Mouse (Mus musculus): ENCODE data around the gene Agbl2. TPM values are rescaled to one million over a fixed set of nuclear protein-coding genes. Genes with fewer than 3 reads are reported as not detected.

Agbl2 gene
- polyA plus RNA-seq, 1 experiment: 5.0 TPM

DNA sequence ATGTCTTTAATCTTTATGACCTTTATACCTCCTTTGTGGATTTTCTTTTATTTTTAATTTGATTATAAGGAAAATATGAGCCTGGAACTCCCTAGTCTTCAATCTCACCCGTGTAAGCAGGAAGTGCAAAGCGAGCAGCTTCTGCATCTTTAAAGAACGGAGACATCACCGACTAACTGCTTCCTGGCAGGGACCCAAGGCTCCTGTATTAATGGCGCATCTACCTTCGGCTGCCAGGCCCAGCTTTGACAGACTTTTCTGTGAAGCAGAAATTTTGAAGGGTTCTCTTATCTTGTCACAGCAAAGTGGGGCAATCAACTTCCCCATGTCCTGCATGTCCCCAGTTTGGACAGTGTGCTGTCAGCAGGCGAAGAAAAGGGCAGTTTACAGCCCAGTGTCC, 46.2 kb downstream of the Agbl2 start:
- Histone ChIP-seq H3K4me1 (ENCODE audit: control insufficient read depth, insufficient read depth, low read length) (no peaks in the 10 kb centered on the region), H3K4me3 (ENCODE audit: insufficient read depth, low read length) (no peak overlapping the region), H3K27ac (ENCODE audit: insufficient read depth, low read length) (no peak overlapping the region)
- no peak for TF ChIP-seq POLR2A (IDR thresholded peaks at IDR 0.05; ENCODE audit: low read depth, low read length)
- TF ChIP-seq CTCF (IDR thresholded peaks at IDR 0.05; ENCODE audit: borderline replicate concordance, insufficient read depth, low read length): no peak

DNA sequence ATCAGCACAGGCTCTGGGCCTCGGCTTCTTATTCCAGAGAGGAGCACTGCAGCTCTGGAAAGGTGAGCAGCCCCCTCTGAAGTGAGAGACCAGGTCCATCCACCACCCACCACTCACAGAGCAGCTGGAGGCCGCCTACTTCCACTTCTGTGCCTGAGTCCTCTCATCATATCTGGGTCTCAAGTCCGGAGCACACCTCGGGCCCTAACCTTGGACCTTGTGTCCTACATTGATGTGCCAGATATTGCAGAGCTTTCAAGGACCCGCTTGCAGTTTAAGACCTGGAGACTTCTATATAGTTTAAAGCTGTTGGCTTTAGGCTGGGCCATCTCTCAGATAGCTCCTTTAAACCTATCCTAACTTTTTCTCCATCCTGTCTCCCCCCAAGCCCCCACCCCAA, 51.0 kb downstream of the Agbl2 start:
- TF ChIP-seq CTCF (IDR thresholded peaks at IDR 0.05; ENCODE audit: borderline replicate concordance, insufficient read depth, low read length) (no peak), POLR2A (IDR thresholded peaks at IDR 0.05; ENCODE audit: low read depth, low read length) (no peak)
- Histone ChIP-seq H3K4me3 (ENCODE audit: insufficient read depth, low read length) (no peak overlapping the region), H3K27ac (ENCODE audit: insufficient read depth, low read length) (no peak overlapping the region), H3K4me1 (ENCODE audit: control insufficient read depth, insufficient read depth, low read length) (no peaks in the 10 kb centered on the region)

DNA sequence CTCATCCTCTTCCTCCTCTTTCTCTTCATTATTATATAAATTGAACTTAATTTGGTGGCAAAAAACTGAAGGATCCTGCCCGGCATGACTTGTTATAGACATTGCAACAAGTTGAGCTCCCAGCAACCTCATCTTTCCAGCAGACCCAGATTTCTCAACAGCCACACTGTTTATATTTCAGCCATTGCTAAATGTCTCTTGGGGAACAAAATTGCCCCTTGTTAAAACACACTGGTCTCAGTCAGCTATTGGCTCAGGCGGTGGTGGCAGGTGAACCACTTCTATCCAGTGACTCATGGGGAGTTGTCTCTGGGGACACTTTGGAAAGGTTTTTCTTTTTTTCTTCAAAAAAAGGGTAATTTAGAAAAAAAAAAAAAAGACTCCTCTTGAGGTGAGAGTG, 56.1 kb downstream of the Agbl2 start:
- no peak overlapping the region for H3K4me3 ChIP-seq (ENCODE audit: insufficient read depth, low read length)
- H3K4me1 ChIP-seq (ENCODE audit: control insufficient read depth, insufficient read depth, low read length): no peaks in the 10 kb centered on the region
- no peak for TF ChIP-seq CTCF (IDR thresholded peaks at IDR 0.05; ENCODE audit: borderline replicate concordance, insufficient read depth, low read length)
- no peak for TF ChIP-seq POLR2A (IDR thresholded peaks at IDR 0.05; ENCODE audit: low read depth, low read length)
- no peak overlapping the region for H3K27ac ChIP-seq (ENCODE audit: insufficient read depth, low read length)

DNA sequence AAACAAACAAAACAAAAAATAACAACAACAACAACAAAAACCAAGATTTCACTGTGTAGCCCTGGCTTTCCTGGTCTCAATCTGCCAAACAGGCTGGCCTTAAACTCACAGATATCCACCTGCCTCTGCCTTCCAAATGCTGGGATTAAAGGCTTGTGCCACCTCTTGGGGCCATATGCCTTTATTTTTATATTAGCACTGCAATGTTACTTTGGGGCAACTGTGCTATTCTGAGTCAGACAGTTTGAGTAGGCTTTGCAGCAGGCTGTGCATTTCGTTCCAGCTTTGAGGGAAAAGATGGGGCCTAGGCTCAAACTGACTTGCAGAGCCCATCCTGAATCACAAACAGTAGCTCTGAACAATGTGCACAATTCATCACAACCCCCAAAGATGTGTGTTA, 61.1 kb downstream of the Agbl2 start:
- no peak for TF ChIP-seq CTCF (IDR thresholded peaks at IDR 0.05; ENCODE audit: borderline replicate concordance, insufficient read depth, low read length)
- no peak for TF ChIP-seq POLR2A (IDR thresholded peaks at IDR 0.05; ENCODE audit: low read depth, low read length)
- Histone ChIP-seq H3K4me3 (ENCODE audit: insufficient read depth, low read length) (no peak overlapping the region), H3K27ac (ENCODE audit: insufficient read depth, low read length) (no peak overlapping the region), H3K4me1 (ENCODE audit: control insufficient read depth, insufficient read depth, low read length) (no peaks in the 10 kb centered on the region)

DNA sequence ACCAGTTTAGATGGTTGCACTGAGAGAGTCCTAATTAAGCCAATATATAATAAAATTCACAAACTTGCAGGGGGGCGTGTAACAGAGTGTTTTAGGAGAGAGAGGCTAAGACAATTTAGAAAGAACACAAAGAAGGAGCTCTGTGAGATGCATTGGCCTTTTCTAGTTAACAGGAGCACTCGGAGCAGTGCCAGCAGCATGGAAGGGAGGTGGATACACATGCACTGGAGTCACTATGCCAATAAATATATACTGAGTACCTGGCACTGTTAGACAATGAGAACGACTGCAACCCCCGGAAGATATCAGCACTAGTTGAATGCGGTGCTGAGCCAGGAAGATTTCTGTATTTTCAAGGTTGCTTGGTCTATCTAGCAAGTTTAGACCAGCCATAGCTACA, 61.7 kb downstream of the Agbl2 start:
- TF ChIP-seq POLR2A (IDR thresholded peaks at IDR 0.05; ENCODE audit: low read depth, low read length) (no peak), CTCF (IDR thresholded peaks at IDR 0.05; ENCODE audit: borderline replicate concordance, insufficient read depth, low read length) (no peak)

DNA sequence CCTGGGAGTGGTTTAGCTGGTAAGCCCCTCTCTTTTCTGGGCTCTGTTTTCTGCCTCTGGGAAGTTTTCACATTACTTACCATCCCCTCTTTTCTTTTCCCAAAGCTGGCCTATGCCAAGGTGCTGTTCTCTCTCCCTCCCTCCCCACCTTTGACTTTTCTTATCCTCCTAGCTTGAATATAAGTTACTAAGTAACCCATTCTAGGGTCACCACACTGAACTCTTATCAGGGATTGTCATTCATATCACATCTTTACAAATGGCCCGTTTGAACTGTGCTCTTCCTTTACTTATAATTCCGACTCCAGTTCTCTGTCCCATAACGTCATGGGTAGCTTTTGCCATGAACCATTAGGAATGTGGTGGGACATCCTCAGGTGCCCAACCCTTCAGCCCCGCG, 62.7 kb downstream of the Agbl2 start:
- Histone ChIP-seq H3K4me3 (ENCODE audit: insufficient read depth, low read length) (no peak overlapping the region), H3K27ac (ENCODE audit: insufficient read depth, low read length) (no peak overlapping the region), H3K4me1 (ENCODE audit: control insufficient read depth, insufficient read depth, low read length) (no peaks in the 10 kb centered on the region)
- no peak for TF ChIP-seq CTCF (IDR thresholded peaks at IDR 0.05; ENCODE audit: borderline replicate concordance, insufficient read depth, low read length)
- TF ChIP-seq POLR2A (IDR thresholded peaks at IDR 0.05; ENCODE audit: low read depth, low read length): no peak

More for the DNA sequence above, 61.7 kb downstream of the Agbl2 start:
- Histone ChIP-seq H3K4me1 (ENCODE audit: control insufficient read depth, insufficient read depth, low read length) (no peaks in the 10 kb centered on the region), H3K27ac (ENCODE audit: insufficient read depth, low read length) (no peak overlapping the region), H3K4me3 (ENCODE audit: insufficient read depth, low read length) (no peak overlapping the region)

DNA sequence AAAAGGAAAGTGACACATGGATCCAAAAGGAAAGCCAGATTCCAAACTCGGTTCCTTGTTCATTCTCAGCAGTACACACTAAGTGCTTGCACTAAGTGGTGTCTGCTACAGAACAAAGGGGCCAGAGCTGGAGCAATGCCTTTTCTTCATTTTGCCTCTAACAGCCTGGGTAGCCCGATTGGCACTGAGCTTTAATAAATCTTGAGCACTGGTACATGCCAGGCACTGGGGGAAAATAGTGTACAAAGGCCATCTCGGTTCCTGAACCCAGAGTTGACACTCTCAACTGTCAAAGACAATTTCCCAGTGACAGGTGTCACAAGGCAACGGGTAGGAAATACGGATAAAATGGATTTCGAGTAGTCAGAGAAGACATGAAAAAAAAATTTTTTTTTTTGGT, 63.6 kb downstream of the Agbl2 start:
- TF ChIP-seq CTCF (IDR thresholded peaks at IDR 0.05; ENCODE audit: borderline replicate concordance, insufficient read depth, low read length) (no peak), POLR2A (IDR thresholded peaks at IDR 0.05; ENCODE audit: low read depth, low read length) (no peak)
- Histone ChIP-seq H3K27ac (ENCODE audit: insufficient read depth, low read length) (no peak overlapping the region), H3K4me3 (ENCODE audit: insufficient read depth, low read length) (no peak overlapping the region; the same call in 1 of the 2 replicates), H3K4me1 (ENCODE audit: control insufficient read depth, insufficient read depth, low read length) (no peaks in the 10 kb centered on the region)

DNA sequence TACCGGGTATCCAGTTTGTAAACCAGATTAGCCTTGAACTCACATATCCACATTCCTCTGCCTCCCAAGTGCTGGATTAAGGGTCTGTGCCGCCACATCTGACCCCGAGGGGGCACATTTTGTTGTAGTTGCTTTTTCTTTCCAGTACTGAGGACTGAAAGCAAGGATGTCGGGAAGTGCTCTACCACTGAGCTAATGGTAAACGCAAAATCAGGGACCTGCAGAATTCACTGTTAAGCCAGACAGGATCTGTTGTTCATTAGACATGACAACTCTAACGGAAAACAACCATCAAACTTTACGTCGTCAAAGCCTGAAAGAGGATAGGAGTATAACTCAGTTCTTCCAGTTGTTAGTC, 64.0 kb downstream of the Agbl2 start:
- Histone ChIP-seq H3K4me3 (ENCODE audit: insufficient read depth, low read length) (peak overlapping the region; percentile 51), H3K4me1 (ENCODE audit: control insufficient read depth, insufficient read depth, low read length) (no peaks in the 10 kb centered on the region), H3K27ac (ENCODE audit: insufficient read depth, low read length) (peak overlapping the region; percentile 61)
- no peak for TF ChIP-seq CTCF (IDR thresholded peaks at IDR 0.05; ENCODE audit: borderline replicate concordance, insufficient read depth, low read length)
- TF ChIP-seq POLR2A (IDR thresholded peaks at IDR 0.05; ENCODE audit: low read depth, low read length): no peak

DNA sequence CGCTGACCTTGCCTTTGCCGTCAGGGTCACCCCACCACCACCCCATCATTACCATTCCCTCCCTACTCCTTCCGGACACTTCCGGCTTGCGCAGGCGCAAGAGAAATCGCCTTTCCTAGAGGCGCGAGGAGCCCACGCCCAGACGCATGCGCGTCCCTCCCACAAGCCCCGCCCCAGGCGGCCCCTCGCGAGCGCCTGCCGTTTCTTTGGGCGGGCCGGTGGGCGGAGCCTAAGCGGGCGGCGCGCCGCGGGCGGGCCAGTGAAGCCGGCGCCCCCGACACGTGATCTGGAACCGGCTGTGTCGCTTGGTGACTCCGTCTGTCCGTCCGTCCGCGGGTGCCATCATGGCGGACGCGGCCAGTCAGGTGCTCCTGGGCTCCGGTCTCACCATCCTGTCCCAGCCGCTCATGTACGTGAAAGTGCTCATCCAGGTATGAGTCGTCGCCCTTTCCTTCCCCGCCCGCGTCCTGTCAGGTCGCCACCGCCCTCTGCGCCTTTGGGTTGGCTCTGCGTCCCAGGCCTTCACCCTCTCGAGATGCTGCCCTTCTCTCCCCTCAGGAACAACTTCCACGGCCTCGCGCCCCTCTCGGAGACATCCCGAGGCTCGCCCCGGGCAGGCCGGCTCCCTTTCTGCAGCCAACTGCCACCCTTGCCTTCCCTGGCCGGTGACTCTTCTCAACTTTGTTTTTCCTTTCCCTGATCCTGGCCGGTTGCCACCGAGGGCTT, 64.6 kb downstream of the Agbl2 start, which contains the start of gene Mtch2:
Gene Mtch2, plus strand, starts transcription at position 201 of the 726 bp plus-strand sequence.
- peak within 1 kb of the TSS; percentile 61 for H3K27ac ChIP-seq (ENCODE audit: insufficient read depth, low read length)
- TF ChIP-seq CTCF (IDR thresholded peaks at IDR 0.05; ENCODE audit: borderline replicate concordance, insufficient read depth, low read length): no peak
- TF ChIP-seq POLR2A (IDR thresholded peaks at IDR 0.05; ENCODE audit: low read depth, low read length): peak; percentile 93

DNA sequence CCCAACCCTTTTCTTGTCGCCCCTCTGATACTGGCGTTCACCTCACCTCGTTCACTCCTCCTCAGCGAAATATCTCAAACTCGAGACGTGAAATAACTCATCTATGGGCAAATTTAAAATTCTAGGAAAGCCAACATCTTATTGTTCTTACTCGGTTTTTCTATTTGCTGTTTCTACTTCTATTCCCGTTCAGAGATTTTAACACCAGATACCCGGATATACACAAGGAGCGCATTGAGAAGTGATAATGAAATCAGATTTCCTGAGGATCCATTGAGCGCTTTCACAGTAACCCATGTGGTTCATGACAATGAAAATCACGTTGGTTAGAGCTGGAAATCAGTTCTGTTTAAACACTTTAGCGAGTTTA, 65.1 kb downstream of the Agbl2 start:
- H3K4me3 ChIP-seq (ENCODE audit: insufficient read depth, low read length): peak overlapping the region; percentile 85
- H3K4me1 ChIP-seq (ENCODE audit: control insufficient read depth, insufficient read depth, low read length): no peaks in the 10 kb centered on the region
- TF ChIP-seq POLR2A (IDR thresholded peaks at IDR 0.05; ENCODE audit: low read depth, low read length) (no peak), CTCF (IDR thresholded peaks at IDR 0.05; ENCODE audit: borderline replicate concordance, insufficient read depth, low read length) (no peak)
- peak overlapping the region; percentile 60 for H3K27ac ChIP-seq (ENCODE audit: insufficient read depth, low read length)

More for the DNA sequence above, 64.6 kb downstream of the Agbl2 start, which contains the start of gene Mtch2:
- Histone ChIP-seq H3K4me3 (ENCODE audit: insufficient read depth, low read length) (peak within 1 kb of the TSS; percentile 85), H3K4me1 (ENCODE audit: control insufficient read depth, insufficient read depth, low read length) (no peaks in the 10 kb centered on the region)
